Mouse (Mus musculus) limb, embryonic 13.5 days (tissue): ENCODE measurements around the gene Bsx. TPM values are rescaled to one million over a fixed set of nuclear protein-coding genes. Genes with fewer than 3 reads are reported as not detected.

Experiments
- ATAC-seq: fragments of 200-750 bp; cut with Nextera tagmentation; 2 replicates; pipeline ENCODE4 v1.8.0; 2017; ENCODE audit warnings: low read depth, moderate number of reproducible peaks, moderate TSS enrichment; ENCODE audit not compliant: low FRiP score
- H3K27ac ChIP-seq: fragments of 300-500 bp; sonication (generic); 2 replicates; pipeline ENCODE4 v1.5.1; 2015; ENCODE audit warnings: inconsistent platforms, mild to moderate bottlenecking, moderate library complexity
- H3K27me3 ChIP-seq: fragments of 300-500 bp; sonication (generic); 2 replicates; pipeline ENCODE4 v1.6.1; 2015; ENCODE audit warnings: mild to moderate bottlenecking, inconsistent platforms
- H3K36me3 ChIP-seq: fragments of 300-500 bp; sonication (generic); 2 replicates; pipeline ENCODE4 v1.6.1; 2015; ENCODE audit warnings: inconsistent platforms, mild to moderate bottlenecking, moderate library complexity
- H3K4me1 ChIP-seq: fragments of 300-500 bp; sonication (generic); 2 replicates; pipeline ENCODE4 v1.6.1; 2015; ENCODE audit warnings: inconsistent platforms
- H3K4me2 ChIP-seq: fragments of 300-500 bp; sonication (generic); replicated peaks from 2 replicates; pipeline ENCODE4 v1.6.1; 2015; ENCODE audit warnings: inconsistent platforms, mild to moderate bottlenecking, moderate library complexity
- H3K4me3 ChIP-seq: fragments of 300-500 bp; sonication (generic); 2 replicates; pipeline ENCODE4 v1.5.1; 2015; ENCODE audit warnings: moderate library complexity, mild to moderate bottlenecking, inconsistent platforms
- H3K9ac ChIP-seq: fragments of 300-500 bp; sonication (generic); 2 replicates; pipeline ENCODE4 v1.6.1; 2015; ENCODE audit warnings: mild to moderate bottlenecking, inconsistent platforms
- H3K9me3 ChIP-seq: fragments of 300-500 bp; sonication (generic); 2 replicates; pipeline ENCODE4 v1.6.1; 2016; ENCODE audit warnings: inconsistent platforms
- WGBS: fragments of 180-500 bp; shearing (Covaris S2); methylation state at CpG from one replicate; pipeline ENCODE4 v1.1.7; 2015; 5-methylcytosine and 5-hydroxymethylcytosine counted together
- polyA plus RNA-seq: library from polyadenylated mRNA; unstranded; fragments of >200 nt; fragmentation: Nextera tagmentation; extraction: Ambion mirVana; gene quantifications from 2 replicates; pipeline ENCODE4 v1.2.1, GENCODE M21; 2015

Bsx gene
- polyA plus RNA-seq, 1 experiment from 2014 or later, result not detected

- H3K27ac ChIP-seq, result no peak overlapping the region
- H3K9me3 ChIP-seq, result no peaks in the 10 kb centered on the region
- no peaks in the 10 kb centered on the region for H3K4me1 ChIP-seq
- peaks cover 4% of the 10 kb centered on the region; the same call in 1 of the 2 replicates for H3K27me3 ChIP-seq
- H3K4me2 ChIP-seq, result no peak overlapping the region
- H3K36me3 ChIP-seq, result no peaks in the 10 kb centered on the region
- ATAC-seq, result no peak
- H3K9ac ChIP-seq, result no peak overlapping the region
- no peak overlapping the region for H3K4me3 ChIP-seq
- WGBS, result 81% methylated on average over 8 of the region's 8 CpGs
These were observed 34.5 kb downstream of the Bsx start for GRCm38 (mm10) chr9:40908411-40908810.

GRCm38 (mm10) chr9:40908915-40909314, 35.0 kb downstream of the Bsx start:
- no peak for ATAC-seq
- H3K27ac ChIP-seq, result no peak overlapping the region
- WGBS, result 72% methylated on average over 7 of the region's 7 CpGs

DNA sequence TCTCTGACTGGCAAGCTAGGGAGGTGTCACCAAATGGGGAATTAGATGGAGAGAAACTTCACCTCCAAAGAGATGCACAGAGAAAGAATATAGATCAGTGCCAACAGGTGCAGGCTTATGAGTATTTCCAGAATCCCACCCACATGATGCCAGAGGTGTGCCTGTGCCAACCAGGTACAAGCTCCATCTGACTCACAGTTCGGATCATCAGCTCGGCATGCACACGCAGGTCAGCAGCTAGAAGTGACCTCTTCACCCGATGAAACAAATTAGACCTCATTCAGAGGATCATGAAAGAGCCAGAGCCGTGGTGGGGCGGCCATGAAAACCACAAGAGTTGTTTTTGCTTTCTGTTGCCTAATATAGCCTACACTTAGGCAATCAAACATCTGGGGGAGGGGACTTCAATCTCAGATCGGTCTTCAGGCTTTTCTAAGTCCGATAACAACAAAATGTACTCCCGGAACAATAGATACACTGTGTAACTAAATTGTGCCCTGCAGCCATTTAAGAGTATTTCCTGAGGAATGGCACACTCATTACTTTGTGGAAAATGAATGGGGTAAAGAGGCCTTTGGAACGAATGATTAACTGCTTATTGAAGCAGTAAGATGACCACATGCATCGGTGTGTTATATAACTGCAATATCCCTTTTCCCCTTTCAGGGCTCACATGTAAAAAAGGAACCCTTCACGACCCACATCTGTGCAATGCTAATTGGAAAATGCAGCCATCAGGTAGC, 44.1 kb downstream of the Bsx start:
- no peaks in the 10 kb centered on the region for H3K9me3 ChIP-seq
- ATAC-seq, result no peak
- H3K36me3 ChIP-seq, result no peaks in the 10 kb centered on the region
- H3K9ac ChIP-seq, result no peak overlapping the region
- H3K4me2 ChIP-seq, result peak overlapping the region; percentile 11; the same call in 1 of the 2 replicates
- no peak overlapping the region for H3K27ac ChIP-seq
- H3K4me3 ChIP-seq, result no peak overlapping the region
- 20% methylated on average over 12 of the region's 12 CpGs for WGBS
- H3K27me3 ChIP-seq, result 0 out of 2 replicates have a peak, but pooled peaks cover 2% of the 10 kb centered on the region
- H3K4me1 ChIP-seq, result peaks cover 9% of the 10 kb centered on the region

More at GRCm38 (mm10) chr9:40908915-40909314, 35.0 kb downstream of the Bsx start:
- Histone ChIP-seq H3K36me3 (no peaks in the 10 kb centered on the region), H3K4me1 (no peaks in the 10 kb centered on the region), H3K4me2 (no peak overlapping the region), H3K9ac (no peak overlapping the region), H3K9me3 (no peaks in the 10 kb centered on the region), H3K27me3 (peaks cover 4% of the 10 kb centered on the region; the same call in 1 of the 2 replicates), H3K4me3 (no peak overlapping the region)

DNA sequence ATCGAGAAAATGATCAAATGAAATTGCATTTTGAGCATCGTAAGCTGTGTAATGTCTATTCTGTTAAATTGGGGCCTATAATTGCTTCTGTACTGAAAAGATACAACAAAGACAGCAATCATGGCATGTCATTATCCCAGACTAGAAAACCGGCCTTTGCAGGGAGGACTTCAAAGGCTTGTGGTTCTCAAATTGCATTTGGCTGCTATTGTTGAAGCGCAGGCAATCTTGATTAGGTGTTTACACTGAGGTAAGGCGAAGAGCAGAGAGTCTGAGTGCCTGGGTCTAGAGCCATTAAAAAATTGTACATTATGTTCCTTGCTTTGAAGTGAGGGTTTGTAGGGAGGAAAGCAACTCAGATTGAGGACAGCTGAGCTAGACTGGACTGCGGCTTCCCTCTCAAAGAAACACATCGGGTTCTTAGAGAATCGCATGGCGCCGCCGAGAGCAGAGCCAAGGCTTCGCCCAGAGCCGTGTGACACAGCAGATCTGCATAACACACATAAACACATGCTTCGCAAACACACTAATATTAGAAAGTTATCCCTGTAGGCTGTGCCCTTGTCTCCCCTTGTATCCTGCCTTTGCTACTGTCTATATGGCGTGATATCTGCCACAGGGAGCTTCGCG, 53.5 kb downstream of the Bsx start:
- Histone ChIP-seq H3K27ac (no peak overlapping the region), H3K4me2 (no peak overlapping the region), H3K36me3 (no peaks in the 10 kb centered on the region), H3K9me3 (no peaks in the 10 kb centered on the region), H3K9ac (no peak overlapping the region), H3K4me1 (no peaks in the 10 kb centered on the region), H3K27me3 (no peaks in the 10 kb centered on the region), H3K4me3 (no peak overlapping the region)
- no peak for ATAC-seq
- WGBS, result 60% methylated on average over 17 of the region's 17 CpGs

Other genes starting within 250 kb of the Bsx start
- gene Gm21915, start 203.5 kb upstream of the Bsx start, polyA plus RNA-seq, result not detected in 2 replicates
- 62.8 and 64.1 TPM in 2 replicates for gene Clmp, start 188.2 kb upstream of the Bsx start, polyA plus RNA-seq
- gene Hspa8, start 73.1 kb upstream of the Bsx start, polyA plus RNA-seq, result 2,194 and 2,567 TPM in 2 replicates
- not detected in 2 replicates for gene Jhy, start 90.0 kb downstream of the Bsx start, polyA plus RNA-seq
- 0.38 and 0.45 TPM in 2 replicates for gene Crtam, start 130.5 kb downstream of the Bsx start, polyA plus RNA-seq